Mouse (Mus musculus): Measurements from ENCODE around the gene Efcab14. TPM values are rescaled to one million over a fixed set of nuclear protein-coding genes. Genes with fewer than 3 reads are reported as not detected.

The Efcab14 gene
- polyA plus RNA-seq, 1 experiment = 39.3 TPM

DNA sequence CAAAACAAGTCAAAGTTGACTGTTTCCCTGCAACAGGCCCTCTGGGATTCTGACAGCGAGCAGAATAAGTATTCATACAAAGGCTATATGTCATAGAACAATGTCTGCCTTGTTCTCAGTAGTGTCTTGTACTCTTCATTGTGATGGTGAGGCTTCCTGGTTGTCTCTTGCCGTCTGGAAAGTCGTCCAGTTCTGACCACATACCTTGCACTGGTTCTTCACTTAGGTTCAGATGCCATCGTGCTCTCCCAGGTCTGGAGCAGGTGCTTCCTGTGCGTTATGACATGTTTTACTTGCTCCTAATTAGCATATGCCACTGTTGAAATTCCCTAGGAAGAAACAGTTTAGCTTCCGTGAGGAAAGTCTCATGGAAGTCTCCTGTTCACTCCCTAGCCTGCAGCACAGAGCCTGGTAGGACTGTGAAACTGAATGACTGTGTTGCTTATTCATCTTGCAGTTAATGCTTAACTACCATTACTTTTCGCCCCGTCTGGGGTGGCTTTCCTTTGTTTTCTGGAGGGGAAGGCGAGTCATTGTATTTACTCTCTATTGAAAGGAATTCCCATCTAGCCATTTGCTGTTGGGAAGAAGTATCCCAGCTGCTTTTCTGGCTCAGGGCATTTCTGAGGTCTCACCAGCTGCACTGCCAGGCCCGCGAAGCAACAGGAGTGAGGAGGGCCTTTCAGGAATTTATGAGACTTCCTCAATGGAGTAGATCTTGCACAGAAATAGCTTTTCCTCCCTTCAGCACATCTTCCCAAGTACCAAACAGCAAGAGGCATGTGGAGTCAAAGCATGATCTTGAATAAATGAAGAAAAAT, 30.3 kb downstream of the Efcab14 start:
- Histone ChIP-seq H3K27ac (ENCODE audit: insufficient read depth, low read length) (no peak overlapping the region), H3K4me1 (ENCODE audit: control insufficient read depth, insufficient read depth, low read length) (no peaks in the 10 kb centered on the region)
- TF ChIP-seq CTCF (IDR thresholded peaks at IDR 0.05; ENCODE audit: borderline replicate concordance, insufficient read depth, low read length) (no peak), POLR2A (IDR thresholded peaks at IDR 0.05; ENCODE audit: low read depth, low read length) (no peak)

GRCm38 (mm10) chr4:115775056-115775455, 37.5 kb downstream of the Efcab14 start:
- Histone ChIP-seq H3K4me1 (ENCODE audit: control insufficient read depth, insufficient read depth, low read length) (no peaks in the 10 kb centered on the region), H3K4me3 (ENCODE audit: insufficient read depth, low read length) (no peak overlapping the region), H3K27ac (ENCODE audit: insufficient read depth, low read length) (no peak overlapping the region)
- no peak for TF ChIP-seq CTCF (IDR thresholded peaks at IDR 0.05; ENCODE audit: borderline replicate concordance, insufficient read depth, low read length)

More for the DNA sequence above, 30.3 kb downstream of the Efcab14 start:
- no peak overlapping the region for H3K4me3 ChIP-seq (ENCODE audit: insufficient read depth, low read length)

- no peaks in the 10 kb centered on the region for H3K4me1 ChIP-seq (ENCODE audit: control insufficient read depth, insufficient read depth, low read length)
- H3K27ac ChIP-seq (ENCODE audit: insufficient read depth, low read length) = no peak overlapping the region
- H3K4me3 ChIP-seq (ENCODE audit: insufficient read depth, low read length) = no peak overlapping the region
- TF ChIP-seq CTCF (IDR thresholded peaks at IDR 0.05; ENCODE audit: borderline replicate concordance, insufficient read depth, low read length) (no peak), POLR2A (IDR thresholded peaks at IDR 0.05; ENCODE audit: low read depth, low read length) (no peak)
Measured at GRCm38 (mm10) chr4:115777627-115778026, 40.1 kb downstream of the Efcab14 start.

DNA sequence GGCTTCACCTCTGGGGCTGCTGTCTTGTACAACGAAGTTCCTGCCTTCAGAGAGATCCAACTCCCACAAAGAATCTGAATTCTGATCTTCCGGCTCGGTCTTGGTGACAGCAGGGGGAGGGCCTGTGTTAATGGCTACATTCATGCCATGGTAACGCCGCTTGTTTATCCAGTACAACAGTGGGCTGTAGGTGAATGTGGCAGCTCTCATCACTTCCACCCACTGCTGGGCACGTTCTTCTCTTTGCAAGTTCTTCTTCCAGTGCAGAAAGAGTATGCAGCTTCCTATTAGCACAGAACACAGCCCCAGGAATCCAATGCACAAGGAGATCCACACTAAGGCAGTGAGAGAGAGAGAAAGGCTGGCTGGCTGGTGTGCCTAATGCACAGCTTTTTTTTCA, 42.7 kb downstream of the Efcab14 start:
- no peak for TF ChIP-seq POLR2A (IDR thresholded peaks at IDR 0.05; ENCODE audit: low read depth, low read length)
- no peak for TF ChIP-seq CTCF (IDR thresholded peaks at IDR 0.05; ENCODE audit: borderline replicate concordance, insufficient read depth, low read length)
- no peak overlapping the region for H3K4me3 ChIP-seq (ENCODE audit: insufficient read depth, low read length)

GRCm38 (mm10) chr4:115780918-115781317, 43.4 kb downstream of the Efcab14 start, which contains the start of gene Tex38:
Tex38 (minus strand) TSS chr4:115781018.
- no peak for TF ChIP-seq CTCF (IDR thresholded peaks at IDR 0.05; ENCODE audit: borderline replicate concordance, insufficient read depth, low read length)
- no peak for TF ChIP-seq POLR2A (IDR thresholded peaks at IDR 0.05; ENCODE audit: low read depth, low read length)
- H3K4me1 ChIP-seq (ENCODE audit: control insufficient read depth, insufficient read depth, low read length) = peaks cover 3% of the 10 kb centered on the region; the same call in 1 of the 2 replicates
- H3K4me3 ChIP-seq (ENCODE audit: insufficient read depth, low read length) = no peak within 1 kb of the TSS
- no peak within 1 kb of the TSS for H3K27ac ChIP-seq (ENCODE audit: insufficient read depth, low read length)

More for the DNA sequence above, 42.7 kb downstream of the Efcab14 start:
- H3K4me1 ChIP-seq (ENCODE audit: control insufficient read depth, insufficient read depth, low read length) = no peaks in the 10 kb centered on the region
- no peak overlapping the region for H3K27ac ChIP-seq (ENCODE audit: insufficient read depth, low read length)

DNA sequence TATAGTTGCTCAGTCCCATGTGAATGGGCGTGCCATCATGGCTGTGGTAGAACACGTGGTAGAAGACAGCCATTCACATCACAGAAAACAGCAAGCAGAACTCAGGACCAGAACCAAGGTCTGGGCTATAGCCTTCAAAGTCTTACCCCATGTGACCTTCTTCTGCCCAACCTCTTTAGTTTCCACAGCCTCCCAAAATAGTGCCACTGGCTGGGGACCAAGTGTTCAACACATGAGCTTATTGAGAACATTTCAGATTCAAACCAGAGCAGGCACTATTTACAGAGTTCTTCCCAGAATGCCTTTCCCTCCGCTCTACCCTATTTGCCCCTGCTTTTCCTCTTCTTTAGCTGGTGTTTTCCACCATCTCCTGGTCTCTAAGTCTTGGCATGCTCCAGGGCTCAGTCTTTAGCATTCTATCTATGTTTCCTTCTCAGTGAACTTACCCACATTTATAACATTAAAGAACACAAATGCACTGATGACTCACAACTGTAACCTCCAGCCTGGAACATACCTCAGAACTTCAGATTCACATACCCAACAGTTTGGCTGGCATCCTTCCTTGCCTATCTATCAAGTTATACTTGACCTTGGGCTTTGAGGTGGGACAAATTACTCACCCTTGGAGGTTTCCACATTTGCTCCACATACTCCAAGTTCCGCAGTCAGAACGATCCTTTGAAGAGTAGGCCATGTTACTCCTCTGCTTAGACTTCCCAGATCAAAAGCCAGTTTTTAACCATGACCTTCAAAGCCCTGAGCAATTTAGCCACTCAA, 44.7 kb downstream of the Efcab14 start:
- Histone ChIP-seq H3K4me3 (ENCODE audit: insufficient read depth, low read length) (no peak overlapping the region), H3K4me1 (ENCODE audit: control insufficient read depth, insufficient read depth, low read length) (peaks cover 3% of the 10 kb centered on the region; the same call in 1 of the 2 replicates), H3K27ac (ENCODE audit: insufficient read depth, low read length) (no peak overlapping the region)
- TF ChIP-seq POLR2A (IDR thresholded peaks at IDR 0.05; ENCODE audit: low read depth, low read length) (no peak), CTCF (IDR thresholded peaks at IDR 0.05; ENCODE audit: borderline replicate concordance, insufficient read depth, low read length) (no peak)

GRCm38 (mm10) chr4:115784769-115785510, 47.4 kb downstream of the Efcab14 start, which contains the start of gene Atpaf1:
Atpaf1 (plus strand) TSS chr4:115784812.
- peak within 1 kb of the TSS; percentile 69 for H3K4me3 ChIP-seq (ENCODE audit: insufficient read depth, low read length)
- TF ChIP-seq POLR2A (IDR thresholded peaks at IDR 0.05; ENCODE audit: low read depth, low read length) (peak; percentile 61; the same call in 1 of the 2 replicates), CTCF (IDR thresholded peaks at IDR 0.05; ENCODE audit: borderline replicate concordance, insufficient read depth, low read length) (no peak)
- H3K27ac ChIP-seq (ENCODE audit: insufficient read depth, low read length) = no peak within 1 kb of the TSS
- H3K4me1 ChIP-seq (ENCODE audit: control insufficient read depth, insufficient read depth, low read length) = peaks cover 3% of the 10 kb centered on the region; the same call in 1 of the 2 replicates

GRCm38 (mm10) chr4:115785511-115786034, 48.0 kb downstream of the Efcab14 start:
- H3K27ac ChIP-seq (ENCODE audit: insufficient read depth, low read length) = no peak overlapping the region
- no peak for TF ChIP-seq POLR2A (IDR thresholded peaks at IDR 0.05; ENCODE audit: low read depth, low read length)
- TF ChIP-seq CTCF (IDR thresholded peaks at IDR 0.05; ENCODE audit: borderline replicate concordance, insufficient read depth, low read length) = no peak
- peaks cover 3% of the 10 kb centered on the region; the same call in 1 of the 2 replicates for H3K4me1 ChIP-seq (ENCODE audit: control insufficient read depth, insufficient read depth, low read length)
- H3K4me3 ChIP-seq (ENCODE audit: insufficient read depth, low read length) = peak overlapping the region; percentile 69

DNA sequence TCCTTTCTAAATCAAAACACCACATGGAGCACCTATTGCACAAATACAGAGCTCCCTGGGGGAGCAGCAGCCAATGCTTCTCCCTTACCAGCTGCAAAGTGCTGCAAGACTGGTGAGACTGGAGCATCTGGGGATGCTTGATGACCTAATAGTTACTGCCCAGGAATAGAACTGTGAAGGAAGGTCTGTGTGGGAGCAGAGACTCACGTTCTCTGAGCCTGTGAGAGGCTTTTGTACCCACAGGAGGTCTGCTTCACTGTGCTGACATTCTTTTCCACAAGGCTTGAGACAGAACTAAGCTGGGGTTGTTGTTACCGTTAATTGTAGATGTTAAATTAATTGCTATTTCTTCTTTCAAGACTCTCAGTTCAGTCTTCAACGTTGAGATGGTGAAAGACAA, 53.3 kb downstream of the Efcab14 start:
- no peak overlapping the region for H3K4me3 ChIP-seq (ENCODE audit: insufficient read depth, low read length)
- no peak for TF ChIP-seq POLR2A (IDR thresholded peaks at IDR 0.05; ENCODE audit: low read depth, low read length)
- no peak for TF ChIP-seq CTCF (IDR thresholded peaks at IDR 0.05; ENCODE audit: borderline replicate concordance, insufficient read depth, low read length)
- H3K27ac ChIP-seq (ENCODE audit: insufficient read depth, low read length) = no peak overlapping the region
- H3K4me1 ChIP-seq (ENCODE audit: control insufficient read depth, insufficient read depth, low read length) = no peaks in the 10 kb centered on the region

Measured in embryonic fibroblast, embryonic 13.5 days (primary cell).